Mouse (Mus musculus) regulatory T cell (primary cell): ENCODE data around the gene Guk1.

Experiments
- in situ Hi-C: fragments of 300-600 bp; cut with MboI, MseI; formaldehyde crosslinking; loops from one replicate; pipeline ENCODE4 v1.15.1; 2025; ENCODE audit warnings: high pct_unique_total_duplicates

Guk1 gene

DNA sequence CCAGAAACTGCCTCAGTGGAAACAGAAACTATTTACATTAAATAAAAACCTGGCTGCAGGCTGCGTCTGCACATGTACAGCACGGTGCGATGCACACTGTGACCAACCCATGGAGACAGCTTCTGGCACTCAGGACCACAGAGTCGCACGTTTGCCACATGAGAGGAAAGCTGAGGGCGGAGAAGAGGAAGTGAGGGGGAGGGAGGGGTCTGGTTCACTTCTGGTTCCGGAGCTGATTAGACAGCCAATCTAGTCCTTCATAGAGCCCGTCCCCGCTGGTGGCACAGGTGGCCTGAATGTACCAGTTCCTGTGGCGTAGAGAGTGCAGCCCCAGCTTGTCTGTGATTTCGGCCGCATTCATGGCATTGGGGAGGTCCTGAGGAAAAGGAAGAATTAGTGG, 20.3 kb upstream of the Guk1 start:
- in situ Hi-C loops = loop anchor here (10.0 to 25.0 kb wide), 2 partner anchors 1408 to 1550 kb away; partner anchors contain the start of gene Sap30l

DNA sequence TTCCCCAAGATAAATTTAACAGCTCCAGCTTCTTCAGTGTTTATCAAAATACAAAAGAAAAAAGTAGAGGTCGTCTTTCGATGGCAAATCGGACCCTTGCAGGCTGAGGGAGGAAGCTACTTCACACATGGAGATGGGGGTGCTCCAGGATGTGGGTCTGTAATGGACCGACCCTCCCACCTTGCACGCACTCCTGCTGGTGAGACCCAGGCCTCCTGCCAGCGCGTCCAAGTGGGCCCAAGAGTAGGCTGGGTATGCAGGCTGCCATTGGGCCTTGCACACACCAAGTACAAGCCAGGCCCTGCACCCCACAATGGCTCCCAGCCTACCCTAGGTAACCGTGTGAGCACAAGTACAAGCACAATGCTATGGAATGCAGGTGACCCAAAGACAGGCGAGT, 19.5 kb upstream of the Guk1 start:
- in situ Hi-C loops = loop anchor here (10.0 to 25.0 kb wide), 2 partner anchors 1407 to 1549 kb away; partner anchors contain the start of gene Sap30l

DNA sequence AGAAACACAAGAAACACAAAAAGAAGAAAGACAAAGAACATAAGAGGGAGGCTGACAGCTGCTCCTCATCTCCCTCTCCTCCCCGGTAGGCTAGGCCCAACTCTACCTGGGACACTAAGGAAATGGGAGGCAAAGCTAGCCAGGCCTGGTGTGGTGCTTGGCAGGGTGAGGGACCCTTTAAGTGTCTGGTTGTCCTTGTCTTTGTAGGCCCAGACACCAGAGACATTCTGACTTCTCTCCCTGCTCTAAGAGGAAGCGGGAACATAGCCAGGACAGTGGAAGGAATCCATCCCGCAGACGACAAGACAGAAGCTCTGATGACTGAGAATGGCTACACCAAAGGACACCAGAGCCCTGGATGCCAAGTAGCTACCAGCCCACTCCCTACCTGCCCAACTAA, 18.0 kb upstream of the Guk1 start:
- in situ Hi-C loops = loop anchor here (10.0 to 25.0 kb wide), 2 partner anchors 1405 to 1548 kb away; partner anchors contain the start of gene Sap30l

DNA sequence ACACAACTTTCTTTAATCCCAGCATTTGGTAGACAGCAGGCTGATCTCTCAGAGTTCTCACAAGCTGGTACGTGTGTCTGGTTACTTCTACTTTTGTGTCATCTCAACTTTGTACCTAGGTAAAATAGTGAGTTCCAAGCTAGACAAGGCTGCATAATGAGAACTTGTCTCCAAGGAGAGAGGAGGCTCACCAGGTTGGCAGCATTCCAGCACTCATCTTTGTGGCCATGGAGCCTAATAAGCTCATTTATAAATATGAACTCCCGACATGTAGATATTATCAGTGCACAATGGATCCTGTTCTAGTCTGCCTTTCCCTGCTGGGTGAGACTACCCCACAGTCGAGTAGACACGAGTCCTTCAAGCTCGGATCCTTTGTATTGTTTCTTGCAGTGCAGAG, 17.6 kb upstream of the Guk1 start:
- in situ Hi-C loops = loop anchor here (5.0 to 25.0 kb wide), 3 partner anchors 285 to 1547 kb away; no protein-coding TSS in a partner anchor

DNA sequence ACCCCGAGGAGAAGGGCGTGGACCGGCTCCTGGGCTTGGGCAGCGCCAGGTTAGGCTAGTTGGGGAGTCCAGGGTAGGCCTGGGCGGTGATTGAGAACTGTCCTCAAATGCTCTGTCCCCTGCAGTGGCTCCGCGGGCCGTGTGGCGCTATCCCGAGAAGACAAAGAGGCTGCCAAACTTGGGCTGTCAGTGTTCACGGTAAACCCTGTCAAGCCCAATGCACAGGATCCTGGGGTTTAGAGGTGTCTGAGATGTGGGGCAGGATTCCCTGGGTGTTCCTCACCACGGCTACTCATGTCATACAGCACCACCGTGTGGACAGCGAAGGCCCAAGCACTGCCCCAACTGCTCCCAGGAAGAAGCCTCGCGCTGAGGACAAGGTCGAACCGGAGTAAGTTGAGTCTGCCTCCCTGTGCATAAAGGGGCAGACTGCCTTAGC, 17.0 kb upstream of the Guk1 start:
- in situ Hi-C loops = loop anchor here (5.0 to 25.0 kb wide), 3 partner anchors 284 to 1547 kb away; no protein-coding TSS in a partner anchor

DNA sequence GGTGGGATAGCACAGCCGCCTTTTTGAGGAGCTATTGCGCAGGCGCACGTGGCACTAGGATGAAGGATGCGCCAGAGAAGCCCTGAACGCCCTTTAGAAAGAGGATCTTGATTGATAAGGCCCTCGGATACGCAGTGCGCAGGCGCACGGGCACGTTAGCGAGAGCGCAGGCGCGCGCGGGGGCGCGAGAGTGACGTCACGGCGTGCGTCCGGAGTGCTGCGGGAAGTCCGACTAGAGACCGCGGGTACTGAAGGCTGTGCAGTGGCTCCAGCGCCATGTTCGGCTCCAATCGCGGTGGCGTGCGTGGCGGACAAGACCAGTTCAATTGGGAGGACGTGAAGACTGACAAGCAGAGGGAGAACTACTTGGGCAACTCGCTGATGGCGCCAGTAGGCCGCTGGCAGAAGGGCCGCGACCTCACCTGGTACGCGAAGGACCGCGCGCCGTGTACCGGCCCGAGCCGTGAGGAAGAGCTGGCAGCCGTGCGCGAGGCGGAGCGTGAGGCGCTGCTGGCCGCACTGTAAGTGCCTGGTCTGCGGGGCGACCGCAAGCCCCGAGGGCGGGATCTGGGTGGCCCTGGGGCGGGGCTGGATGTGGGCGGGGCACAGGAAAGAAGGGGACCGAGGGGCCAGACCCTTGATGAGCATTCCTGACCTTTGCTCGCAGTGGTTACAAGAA, 16.3 kb upstream of the Guk1 start, which contains the start of gene 2310033P09Rik:
Gene 2310033P09Rik (plus strand): TSS at position 169 of the 679 bp plus-strand sequence.
- in situ Hi-C loops = loop anchor here (5.0 to 25.0 kb wide), 3 partner anchors 283 to 1546 kb away; no protein-coding TSS in a partner anchor

DNA sequence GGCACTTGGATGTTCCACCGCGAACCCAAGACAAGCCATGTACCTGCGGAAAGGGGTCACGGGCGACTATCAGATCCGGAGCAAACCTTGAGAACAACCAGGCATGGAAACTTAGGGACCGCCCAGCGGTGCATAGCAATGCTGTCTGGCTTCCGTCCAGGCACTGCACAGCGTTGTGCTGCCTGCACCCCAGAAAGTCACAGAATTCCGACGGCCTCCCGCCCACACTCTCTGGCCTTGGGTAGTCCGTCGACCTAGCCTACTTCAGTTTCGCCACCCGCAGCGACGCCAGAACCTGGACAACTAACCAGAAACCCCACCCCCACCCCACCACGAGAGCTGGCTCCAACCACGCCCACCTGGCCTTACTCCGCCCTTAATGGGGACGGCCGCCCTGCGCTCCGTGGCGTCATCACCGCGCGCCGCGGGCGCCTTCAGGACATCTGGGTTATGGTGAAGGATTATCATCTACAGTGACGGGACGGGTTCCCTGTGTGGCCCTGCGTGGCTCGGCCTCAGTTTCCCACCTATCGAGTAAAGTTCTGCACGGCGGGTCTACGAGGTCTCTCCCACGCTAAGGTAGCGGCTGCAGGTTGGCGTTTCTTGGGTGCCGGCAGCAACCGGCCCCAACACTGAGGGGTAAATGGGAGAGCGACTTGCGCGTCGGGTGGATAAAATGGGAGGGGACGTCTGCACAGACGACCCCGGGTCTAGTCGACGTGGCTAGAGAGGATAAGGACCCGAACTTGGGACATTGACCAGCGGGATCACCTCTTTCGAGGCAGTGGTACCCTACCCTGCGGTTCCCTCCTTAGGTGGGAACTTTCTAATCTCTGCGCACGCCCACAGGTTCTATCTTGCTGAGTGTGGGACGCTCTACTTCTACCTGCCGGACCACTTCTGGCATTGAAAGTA, 10.3 kb upstream of the Guk1 start, which contains the start of gene Mrpl55:
Gene Mrpl55 (plus strand): TSS at position 406 of the 915 bp plus-strand sequence.
- in situ Hi-C loops = loop anchor here (10.0 to 25.0 kb wide), 2 partner anchors 278 to 1540 kb away; no protein-coding TSS in a partner anchor

DNA sequence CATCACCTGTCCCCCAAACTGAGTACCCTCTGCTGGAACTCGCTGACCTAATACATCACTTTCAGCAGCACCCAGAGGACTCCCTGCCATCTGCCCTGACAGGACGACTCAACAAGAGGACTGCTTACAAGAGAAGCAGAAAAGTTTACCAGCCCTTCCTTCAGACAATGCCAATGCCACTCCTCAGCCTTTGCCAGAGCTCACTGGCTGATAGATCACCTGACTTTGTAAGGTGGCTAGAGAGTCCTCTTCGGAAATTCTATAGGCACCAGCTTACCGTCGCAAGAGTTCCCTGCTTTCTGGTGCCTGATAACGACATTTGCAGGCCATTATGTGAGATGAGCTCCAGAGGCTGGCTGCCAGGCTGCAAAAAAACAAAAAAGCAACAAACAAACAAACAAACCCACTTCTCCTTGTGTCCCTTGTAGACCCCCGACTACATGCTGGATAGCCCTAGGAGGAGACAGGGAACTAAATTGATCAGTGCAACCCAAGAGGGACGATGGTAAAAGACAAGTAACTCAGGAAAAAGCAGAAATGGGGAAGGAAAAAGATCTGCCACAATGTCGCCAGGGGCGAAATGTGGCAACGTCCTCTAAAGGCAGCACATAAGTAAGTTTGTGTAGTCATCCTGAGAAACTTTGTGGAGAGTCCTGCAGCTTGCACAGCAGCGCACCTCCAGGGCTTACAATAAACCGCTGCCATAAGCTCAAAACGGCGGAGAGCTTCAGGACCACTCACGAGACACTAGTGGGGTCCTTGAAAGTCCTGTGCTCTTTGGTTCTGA, 9.4 kb upstream of the Guk1 start:
- in situ Hi-C loops = loop anchor here (10.0 to 25.0 kb wide), 2 partner anchors 277 to 1539 kb away; no protein-coding TSS in a partner anchor

DNA sequence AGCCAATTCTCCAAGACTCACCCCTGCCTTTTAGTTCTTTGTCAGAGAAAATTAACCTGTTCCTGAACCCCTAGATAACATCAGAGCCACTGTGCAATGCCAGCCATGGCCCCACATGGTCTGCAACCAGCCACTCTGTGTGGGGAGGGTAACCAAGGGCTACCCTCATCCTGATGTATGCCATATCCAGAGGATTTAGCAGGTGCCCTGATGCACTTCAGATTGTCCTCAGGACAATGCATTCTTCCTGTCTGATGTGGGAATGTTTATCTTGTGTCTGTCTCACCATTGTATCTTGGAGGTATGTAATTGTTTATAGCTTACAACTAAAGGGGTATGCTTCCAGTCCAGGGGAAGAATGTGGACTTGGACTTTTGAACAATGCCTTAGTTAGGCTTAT, 4.2 kb upstream of the Guk1 start:
- in situ Hi-C loops = no loop called here

DNA sequence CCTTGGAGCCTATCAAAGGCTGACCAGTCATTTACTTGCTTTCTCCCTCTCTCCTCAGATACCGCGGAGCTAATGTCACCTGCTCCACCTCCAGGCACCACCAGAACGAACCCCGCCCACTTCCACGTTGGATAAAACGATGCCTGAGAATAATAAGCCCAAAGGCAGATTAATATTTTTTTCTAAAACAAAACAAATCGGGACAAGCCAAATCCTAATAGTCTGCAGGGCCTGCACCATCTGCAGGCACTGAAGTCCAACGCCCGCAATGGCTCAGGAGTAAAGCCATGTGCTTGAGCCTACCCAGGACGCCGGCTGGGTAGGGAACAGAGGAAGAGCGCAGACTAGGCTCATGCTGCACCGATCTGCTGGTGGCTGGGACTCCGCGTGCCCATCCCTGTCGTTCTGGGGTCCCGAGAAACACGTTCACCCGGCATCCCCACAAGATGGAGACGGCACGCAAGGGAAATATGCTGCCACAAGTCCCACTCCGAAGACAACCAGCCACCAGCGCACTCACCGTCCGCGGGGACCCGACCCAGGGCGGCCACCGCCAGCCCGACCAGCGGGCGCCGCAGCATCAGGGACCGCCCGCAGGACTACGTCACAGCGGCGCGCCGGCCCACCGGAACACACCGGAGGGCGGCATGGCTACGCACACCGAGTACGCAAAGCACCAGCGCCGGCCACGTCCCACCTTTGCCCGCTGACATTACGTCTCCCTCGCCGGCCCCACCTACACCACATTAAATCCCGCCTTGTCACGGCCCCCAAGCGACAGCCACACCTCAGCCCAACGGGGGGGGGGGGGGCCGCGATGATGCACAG, 567 bp downstream of the Guk1 start:
- in situ Hi-C loops = no loop called here

DNA sequence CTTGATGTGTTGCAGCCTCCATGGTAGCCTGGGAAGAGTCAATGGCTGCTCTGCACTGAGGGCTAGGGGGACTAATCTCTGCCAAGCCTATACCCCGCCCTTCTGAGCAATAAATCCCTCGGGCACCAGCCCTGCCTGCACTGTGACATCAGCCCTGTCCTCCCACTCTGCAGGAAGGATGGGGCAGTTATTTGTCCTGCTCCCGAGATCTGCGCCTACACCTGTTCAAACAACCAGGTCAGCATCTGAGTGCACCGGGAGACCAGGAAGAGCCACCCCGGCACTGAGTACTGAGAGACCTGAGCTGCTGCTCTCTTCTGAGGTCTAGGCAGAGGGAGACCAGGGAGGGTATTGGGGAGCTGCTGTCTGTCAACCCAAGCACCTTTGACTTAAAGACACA, 4.3 kb downstream of the Guk1 start:
- in situ Hi-C loops = no loop called here

DNA sequence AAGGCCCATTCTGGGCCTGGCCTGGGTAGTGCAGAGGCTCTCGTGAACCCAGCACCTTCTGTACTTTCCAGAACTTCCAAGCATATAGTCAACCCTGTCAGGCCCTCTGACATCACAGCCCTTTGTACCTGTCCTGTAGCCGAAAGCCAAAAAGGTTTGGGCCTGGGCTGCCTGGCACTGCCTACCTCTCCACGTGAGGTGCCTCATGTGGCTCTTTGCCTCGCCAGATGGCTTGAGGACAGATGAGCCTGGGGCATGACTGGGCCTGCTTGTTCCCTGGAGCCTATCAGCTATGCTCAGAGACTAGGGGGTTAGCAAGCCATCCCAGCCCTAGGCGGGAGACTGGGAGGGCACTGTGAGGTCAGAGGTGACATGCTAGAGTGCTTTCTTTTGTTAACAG, 6.5 kb downstream of the Guk1 start:
- in situ Hi-C loops = no loop called here

DNA sequence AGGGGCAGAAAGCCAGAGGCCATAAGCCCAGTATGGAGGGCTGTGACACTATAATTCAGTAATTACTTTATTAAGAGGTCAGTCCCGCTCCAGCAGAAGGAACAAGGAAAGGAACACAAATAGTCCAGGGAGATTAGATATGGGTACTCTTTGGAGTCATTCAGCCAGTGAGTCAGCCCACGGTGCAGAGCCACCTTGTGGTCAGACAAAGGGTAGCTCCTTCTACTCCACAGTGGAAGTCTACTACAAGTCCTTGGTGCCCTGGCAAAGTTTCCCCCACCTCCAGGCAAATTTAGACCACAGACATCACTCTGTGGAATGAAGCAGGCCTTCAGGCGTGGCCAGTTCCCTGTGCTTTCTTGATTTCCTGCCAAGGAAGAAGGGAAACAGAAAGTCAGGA, 8.2 kb downstream of the Guk1 start:
- in situ Hi-C loops = loop anchor here (5.0 kb wide), 1 partner anchor 77 kb away; no protein-coding TSS in a partner anchor

DNA sequence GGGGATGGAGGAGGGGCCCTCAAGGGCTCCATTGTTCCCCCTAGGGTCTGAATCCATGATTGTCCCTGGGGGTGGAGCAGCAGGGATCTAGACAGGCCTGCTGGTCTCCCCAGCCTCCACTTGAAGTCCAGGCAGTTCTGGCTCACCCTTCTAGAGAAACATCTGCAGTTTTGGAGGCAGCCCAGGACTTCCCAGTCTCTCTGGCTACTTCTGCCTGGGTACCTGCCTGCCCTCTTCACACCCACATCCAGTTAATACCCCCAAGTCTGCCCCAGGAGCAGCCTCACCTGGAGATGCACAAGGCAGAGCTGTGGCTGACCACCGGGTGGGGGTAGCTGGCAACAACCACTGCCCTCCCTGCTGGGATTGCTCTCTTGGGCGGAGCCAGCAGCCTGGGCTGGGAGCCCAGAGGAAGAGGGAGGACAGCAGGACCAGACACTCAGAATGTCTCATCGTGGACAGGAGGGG, 9.1 kb downstream of the Guk1 start, which contains the start of gene Gjc2:
Gene Gjc2 (minus strand): TSS at position 350 of the 468 bp plus-strand sequence.
- in situ Hi-C loops = loop anchor here (5.0 kb wide), 1 partner anchor 76 kb away; no protein-coding TSS in a partner anchor

DNA sequence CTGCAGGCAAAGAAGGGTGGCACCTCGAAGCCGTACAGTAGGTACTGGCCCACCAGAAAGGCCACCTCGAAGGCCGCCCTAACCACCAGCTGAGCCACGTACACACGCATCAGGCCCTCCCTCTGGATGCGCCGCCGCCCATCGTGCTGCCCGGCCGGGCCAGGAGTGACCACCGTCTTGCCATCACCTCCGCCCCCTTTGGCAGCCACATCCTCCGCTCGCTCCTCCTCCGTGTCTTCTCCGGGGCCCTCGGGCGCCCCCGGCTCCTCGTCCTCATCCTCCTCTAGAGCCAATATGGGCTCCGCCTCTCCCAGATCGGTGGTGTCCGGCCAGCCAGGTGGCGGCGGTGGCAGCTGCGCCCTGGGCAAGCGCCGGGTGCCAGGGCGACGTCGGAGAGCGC, 15.1 kb downstream of the Guk1 start:
- in situ Hi-C loops = no loop called here

DNA sequence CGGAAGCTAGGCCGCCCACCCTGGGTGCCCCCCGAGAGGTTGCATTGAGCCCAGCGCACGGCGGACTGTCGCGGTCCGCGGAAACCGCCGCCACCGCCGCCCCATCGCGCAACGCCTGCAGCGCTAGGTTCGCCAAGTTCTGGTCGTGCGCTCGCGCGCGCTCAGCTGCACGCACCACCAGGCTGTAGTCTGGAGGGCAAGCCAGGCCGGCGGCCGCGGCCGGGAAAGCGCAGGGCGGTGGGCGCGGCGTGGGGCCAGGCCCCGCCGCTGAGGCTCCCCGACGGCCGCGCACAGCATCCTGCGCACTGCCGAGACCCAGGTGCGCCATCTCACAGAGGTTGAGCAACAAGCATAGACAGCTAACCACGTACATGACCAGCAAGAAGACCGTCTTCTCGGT, 15.5 kb downstream of the Guk1 start:
- in situ Hi-C loops = no loop called here

DNA sequence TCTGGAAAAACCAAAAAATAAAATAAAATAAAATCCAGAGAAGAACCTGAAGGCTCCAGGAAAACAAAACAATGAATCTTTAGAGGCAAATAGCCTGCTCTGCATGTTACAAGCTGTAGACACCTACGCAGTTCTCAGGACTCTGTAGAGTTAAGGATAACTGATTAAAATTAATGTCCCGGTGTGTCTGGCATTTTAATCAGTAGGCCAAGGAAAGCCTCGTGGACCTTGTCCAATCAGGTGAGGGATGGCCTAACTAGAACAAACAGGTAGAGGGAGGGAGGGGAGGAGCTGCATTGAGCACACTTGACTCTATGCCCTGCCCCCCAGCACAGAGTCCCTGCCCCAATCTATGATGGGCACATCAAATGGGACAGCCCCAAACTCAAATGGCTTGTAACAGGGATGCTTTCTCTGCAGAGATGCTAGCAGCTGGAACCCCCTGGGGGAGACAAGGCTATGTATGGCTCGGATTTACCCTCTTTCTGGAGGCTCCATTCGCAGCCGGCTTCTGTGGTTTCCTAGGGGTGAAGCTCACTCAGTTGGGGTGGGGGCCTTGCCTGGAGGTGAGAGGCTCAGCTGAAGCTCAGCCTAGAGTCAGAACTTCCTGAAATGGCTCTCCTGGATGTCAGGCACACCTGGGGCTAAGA, 17.7 kb downstream of the Guk1 start:
- in situ Hi-C loops = no loop called here

DNA sequence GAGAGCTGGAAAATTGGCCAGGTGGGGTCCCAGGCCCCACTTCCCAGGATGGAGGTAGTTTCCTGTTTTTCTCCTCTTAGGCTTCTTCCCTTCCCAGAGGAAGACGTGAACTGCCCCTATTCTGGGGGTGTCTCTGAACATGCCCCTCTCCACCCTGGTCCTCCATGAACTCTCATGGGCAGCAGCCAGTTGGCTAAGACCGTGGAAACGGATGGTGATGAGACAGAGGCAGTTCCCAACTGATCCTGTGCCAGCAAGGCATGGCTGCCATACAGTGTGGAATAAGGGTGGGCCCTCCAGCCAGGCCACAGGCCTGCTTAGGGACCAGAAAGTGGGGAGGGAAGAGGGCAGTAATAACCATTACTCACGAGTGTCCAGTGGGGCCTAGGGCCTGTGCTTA, 21.5 kb downstream of the Guk1 start:
- in situ Hi-C loops = no loop called here

DNA sequence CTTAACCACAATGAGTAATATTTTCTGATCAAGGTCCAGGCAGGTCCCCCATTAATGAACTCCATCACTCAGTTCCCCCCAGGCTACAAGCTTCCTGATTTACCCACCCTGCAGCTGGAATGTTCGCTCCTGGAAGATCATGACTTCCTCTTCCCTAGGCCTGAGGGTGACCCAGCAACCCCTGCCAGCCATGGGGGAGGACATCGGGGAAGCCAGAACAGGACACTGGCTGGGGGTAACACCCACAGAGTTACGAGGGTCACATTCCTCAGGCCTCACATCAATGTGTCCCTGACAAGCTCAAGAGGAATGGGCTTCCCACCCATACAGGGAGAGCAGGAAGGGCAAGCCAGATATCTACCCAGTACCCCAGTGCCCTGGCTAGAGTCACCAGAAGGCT, 22.2 kb downstream of the Guk1 start:
- in situ Hi-C loops = no loop called here
